Mouse (Mus musculus): Measurements from ENCODE around the gene Msx2. TPM values are rescaled to one million over a fixed set of nuclear protein-coding genes. Genes with fewer than 3 reads are reported as not detected.
A peak's percentile ranks its signal among the peaks of the same experiment; 100 is the strongest.

Msx2 gene
- polyA plus RNA-seq, 1 experiment, result 3.1 TPM

DNA sequence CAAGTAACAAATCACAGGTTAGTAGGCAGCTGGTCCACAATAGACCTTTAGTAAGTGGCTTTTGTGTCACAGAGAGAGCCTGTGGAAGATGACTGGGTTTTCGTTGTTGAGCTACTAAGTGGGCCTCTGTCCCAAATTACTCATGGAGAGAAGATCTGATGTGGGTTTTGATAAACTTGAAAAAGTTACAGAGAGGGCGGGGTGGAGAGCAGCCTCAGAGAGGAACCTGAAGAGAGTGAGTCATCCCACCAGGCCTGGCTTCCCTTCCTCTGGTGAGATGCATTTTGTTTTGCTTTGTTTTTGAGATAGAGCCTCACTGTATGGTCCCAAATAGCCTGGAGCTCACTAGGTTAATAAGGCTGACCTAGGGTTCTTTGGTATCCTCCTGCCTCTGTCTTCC lies 38.5 kb upstream of the Msx2 start:
- H3K9me3 ChIP-seq (replicated peaks; ENCODE audit: control insufficient read depth, insufficient read depth, low read length, poor library complexity, severe bottlenecking), result peaks cover 23% of the 10 kb centered on the region
- H3K27ac ChIP-seq (ENCODE audit: insufficient read depth, low read length), result no peak overlapping the region
- H3K4me1 ChIP-seq (ENCODE audit: control insufficient read depth, insufficient read depth, low read length), result peaks cover 3% of the 10 kb centered on the region
- no peaks in the 10 kb centered on the region for H3K36me3 ChIP-seq (ENCODE audit: control insufficient read depth, insufficient read depth, low read length, poor library complexity, severe bottlenecking)
- no peak overlapping the region for H3K4me3 ChIP-seq (ENCODE audit: low read depth, low read length)
- TF ChIP-seq POLR2A (IDR thresholded peaks at IDR 0.05; ENCODE audit: insufficient read depth, low read length), result no peak
- no peak for TF ChIP-seq EP300 (IDR thresholded peaks at IDR 0.05; ENCODE audit: insufficient read depth, low read depth, low read length)
- no peak for TF ChIP-seq CTCF (IDR thresholded peaks at IDR 0.05; ENCODE audit: low read depth, low read length)
- no peak overlapping the region for H3K9ac ChIP-seq (ENCODE audit: low read depth, poor library complexity, severe bottlenecking)
- H3K27me3 ChIP-seq (ENCODE audit: control insufficient read depth, insufficient read depth, low read length, poor library complexity, severe bottlenecking), result no peaks in the 10 kb centered on the region

GRCm38 (mm10) chr13:53502406-53502805 lies 29.5 kb upstream of the Msx2 start:
- Histone ChIP-seq H3K36me3 (ENCODE audit: control insufficient read depth, insufficient read depth, low read length, poor library complexity, severe bottlenecking) (no peaks in the 10 kb centered on the region), H3K9me3 (replicated peaks; ENCODE audit: control insufficient read depth, insufficient read depth, low read length, poor library complexity, severe bottlenecking) (peaks cover 10% of the 10 kb centered on the region), H3K4me1 (ENCODE audit: control insufficient read depth, insufficient read depth, low read length) (no peaks in the 10 kb centered on the region), H3K4me3 (ENCODE audit: low read depth, low read length) (no peak overlapping the region), H3K27ac (ENCODE audit: insufficient read depth, low read length) (no peak overlapping the region), H3K9ac (ENCODE audit: low read depth, poor library complexity, severe bottlenecking) (no peak overlapping the region), H3K27me3 (ENCODE audit: control insufficient read depth, insufficient read depth, low read length, poor library complexity, severe bottlenecking) (no peaks in the 10 kb centered on the region)
- TF ChIP-seq POLR2A (IDR thresholded peaks at IDR 0.05; ENCODE audit: insufficient read depth, low read length), result no peak
- TF ChIP-seq CTCF (IDR thresholded peaks at IDR 0.05; ENCODE audit: low read depth, low read length), result no peak
- no peak for TF ChIP-seq EP300 (IDR thresholded peaks at IDR 0.05; ENCODE audit: insufficient read depth, low read depth, low read length)

- Histone ChIP-seq H3K9ac (ENCODE audit: low read depth, poor library complexity, severe bottlenecking) (no peak overlapping the region), H3K4me1 (ENCODE audit: control insufficient read depth, insufficient read depth, low read length) (no peaks in the 10 kb centered on the region), H3K27ac (ENCODE audit: insufficient read depth, low read length) (no peak overlapping the region; the same call in 1 of the 2 replicates), H3K9me3 (replicated peaks; ENCODE audit: control insufficient read depth, insufficient read depth, low read length, poor library complexity, severe bottlenecking) (peaks cover 10% of the 10 kb centered on the region), H3K27me3 (ENCODE audit: control insufficient read depth, insufficient read depth, low read length, poor library complexity, severe bottlenecking) (no peaks in the 10 kb centered on the region), H3K36me3 (ENCODE audit: control insufficient read depth, insufficient read depth, low read length, poor library complexity, severe bottlenecking) (no peaks in the 10 kb centered on the region), H3K4me3 (ENCODE audit: low read depth, low read length) (no peak overlapping the region)
- TF ChIP-seq EP300 (IDR thresholded peaks at IDR 0.05; ENCODE audit: insufficient read depth, low read depth, low read length) (no peak), POLR2A (IDR thresholded peaks at IDR 0.05; ENCODE audit: insufficient read depth, low read length) (no peak), CTCF (IDR thresholded peaks at IDR 0.05; ENCODE audit: low read depth, low read length) (no peak)
These were observed 28.8 kb upstream of the Msx2 start for GRCm38 (mm10) chr13:53501561-53502253.

GRCm38 (mm10) chr13:53501057-53501456 lies 28.2 kb upstream of the Msx2 start:
- no peak for TF ChIP-seq EP300 (IDR thresholded peaks at IDR 0.05; ENCODE audit: insufficient read depth, low read depth, low read length)
- no peak for TF ChIP-seq CTCF (IDR thresholded peaks at IDR 0.05; ENCODE audit: low read depth, low read length)
- TF ChIP-seq POLR2A (IDR thresholded peaks at IDR 0.05; ENCODE audit: insufficient read depth, low read length), result no peak

GRCm38 (mm10) chr13:53486512-53486911 lies 13.6 kb upstream of the Msx2 start:
- no peaks in the 10 kb centered on the region for H3K4me1 ChIP-seq (ENCODE audit: control insufficient read depth, insufficient read depth, low read length)
- no peak overlapping the region for H3K9ac ChIP-seq (ENCODE audit: low read depth, poor library complexity, severe bottlenecking)
- H3K4me3 ChIP-seq (ENCODE audit: low read depth, low read length), result no peak overlapping the region
- TF ChIP-seq EP300 (IDR thresholded peaks at IDR 0.05; ENCODE audit: insufficient read depth, low read depth, low read length) (no peak), POLR2A (IDR thresholded peaks at IDR 0.05; ENCODE audit: insufficient read depth, low read length) (no peak), CTCF (IDR thresholded peaks at IDR 0.05; ENCODE audit: low read depth, low read length) (no peak)
- no peaks in the 10 kb centered on the region for H3K36me3 ChIP-seq (ENCODE audit: control insufficient read depth, insufficient read depth, low read length, poor library complexity, severe bottlenecking)
- no peaks in the 10 kb centered on the region for H3K9me3 ChIP-seq (replicated peaks; ENCODE audit: control insufficient read depth, insufficient read depth, low read length, poor library complexity, severe bottlenecking)
- H3K27ac ChIP-seq (ENCODE audit: insufficient read depth, low read length), result no peak overlapping the region
- peaks cover 2% of the 10 kb centered on the region; the same call in 1 of the 2 replicates for H3K27me3 ChIP-seq (ENCODE audit: control insufficient read depth, insufficient read depth, low read length, poor library complexity, severe bottlenecking)

More at GRCm38 (mm10) chr13:53501057-53501456, 28.2 kb upstream of the Msx2 start:
- H3K36me3 ChIP-seq (ENCODE audit: control insufficient read depth, insufficient read depth, low read length, poor library complexity, severe bottlenecking), result no peaks in the 10 kb centered on the region
- H3K27me3 ChIP-seq (ENCODE audit: control insufficient read depth, insufficient read depth, low read length, poor library complexity, severe bottlenecking), result no peaks in the 10 kb centered on the region
- no peak overlapping the region for H3K9ac ChIP-seq (ENCODE audit: low read depth, poor library complexity, severe bottlenecking)
- H3K4me3 ChIP-seq (ENCODE audit: low read depth, low read length), result no peak overlapping the region
- no peaks in the 10 kb centered on the region for H3K4me1 ChIP-seq (ENCODE audit: control insufficient read depth, insufficient read depth, low read length)
- no peak overlapping the region for H3K27ac ChIP-seq (ENCODE audit: insufficient read depth, low read length)
- peaks cover 10% of the 10 kb centered on the region for H3K9me3 ChIP-seq (replicated peaks; ENCODE audit: control insufficient read depth, insufficient read depth, low read length, poor library complexity, severe bottlenecking)

DNA sequence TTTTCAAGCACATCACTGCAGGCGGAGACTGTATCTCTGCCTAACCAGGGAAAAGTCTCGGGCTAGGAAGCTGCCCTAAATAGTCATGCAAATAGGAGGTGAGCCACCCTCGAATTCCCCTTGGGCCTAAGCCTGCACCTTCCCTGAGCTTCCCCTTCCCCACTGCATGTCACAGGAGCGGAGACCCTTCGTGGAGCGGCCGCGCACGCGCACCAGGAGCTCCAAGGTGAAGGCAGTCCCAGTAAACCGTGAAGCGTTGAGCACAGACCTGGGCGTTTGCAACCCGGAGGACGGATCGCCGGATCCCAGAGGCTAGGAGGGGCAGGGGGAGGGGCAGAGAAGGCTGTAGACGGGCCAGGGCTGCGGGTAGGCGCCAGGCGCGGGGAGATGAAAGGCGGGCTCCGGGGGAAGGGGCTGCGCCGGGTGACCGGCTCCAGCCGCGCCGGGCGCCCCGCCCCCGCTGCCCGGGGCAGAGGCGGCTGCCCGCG lies 2.9 kb upstream of the Msx2 start:
- Histone ChIP-seq H3K4me1 (ENCODE audit: control insufficient read depth, insufficient read depth, low read length) (no peaks in the 10 kb centered on the region), H3K9me3 (replicated peaks; ENCODE audit: control insufficient read depth, insufficient read depth, low read length, poor library complexity, severe bottlenecking) (no peaks in the 10 kb centered on the region), H3K9ac (ENCODE audit: low read depth, poor library complexity, severe bottlenecking) (no peak overlapping the region), H3K4me3 (ENCODE audit: low read depth, low read length) (peak overlapping the region; percentile 59), H3K27ac (ENCODE audit: insufficient read depth, low read length) (no peak overlapping the region), H3K27me3 (ENCODE audit: control insufficient read depth, insufficient read depth, low read length, poor library complexity, severe bottlenecking) (peaks cover 18% of the 10 kb centered on the region), H3K36me3 (ENCODE audit: control insufficient read depth, insufficient read depth, low read length, poor library complexity, severe bottlenecking) (no peaks in the 10 kb centered on the region)
- TF ChIP-seq POLR2A (IDR thresholded peaks at IDR 0.05; ENCODE audit: insufficient read depth, low read length) (no peak), CTCF (IDR thresholded peaks at IDR 0.05; ENCODE audit: low read depth, low read length) (no peak), EP300 (IDR thresholded peaks at IDR 0.05; ENCODE audit: insufficient read depth, low read depth, low read length) (no peak)
